Mouse (Mus musculus) mouse embryonic stem cell (cell line): ENCODE measurements around the gene Cubn.

Source experiments
- in situ Hi-C, 2 experiments: fragments of 300-500 bp; cut with MboI; formaldehyde crosslinking; loops; 1 replicate in 1 of 2; 3 replicates in 1 of 2; pipeline ENCODE4 v1.14.3; 2019 to 2020; ENCODE audit warnings: low sequenced_read_pairs in 2 of 2, low pct_unique_long_range_greater_than_20kb in 1 of 2, mixed read lengths in 1 of 2; ENCODE audit not compliant: unreplicated experiment in 1 of 2

Cubn gene

GRCm38 (mm10) chr2:13491734-13492133, at the start of gene Cubn:
Cubn (minus strand) TSS chr2:13491813.
- in situ Hi-C loops = no loop called here

- in situ Hi-C loops = no loop called here
Measured at GRCm38 (mm10) chr2:13539860-13540259, 48.2 kb upstream of the Cubn start.

- in situ Hi-C loops = no loop called here
Measured at GRCm38 (mm10) chr2:13538704-13539377, 47.2 kb upstream of the Cubn start.

GRCm38 (mm10) chr2:13538258-13538657, 46.6 kb upstream of the Cubn start:
- in situ Hi-C loops = no loop called here

GRCm38 (mm10) chr2:13537733-13538132, 46.1 kb upstream of the Cubn start:
- in situ Hi-C loops = no loop called here

- in situ Hi-C loops = no loop called here
Measured at GRCm38 (mm10) chr2:13536747-13537146, 45.1 kb upstream of the Cubn start.

GRCm38 (mm10) chr2:13530639-13531038, 39.0 kb upstream of the Cubn start:
- in situ Hi-C loops = no loop called here

- in situ Hi-C loops = no loop called here
Measured at GRCm38 (mm10) chr2:13529253-13529933, 37.8 kb upstream of the Cubn start.

- in situ Hi-C loops = no loop called here
Measured at GRCm38 (mm10) chr2:13527531-13527930, 35.9 kb upstream of the Cubn start.

- in situ Hi-C loops = no loop called here
Measured at GRCm38 (mm10) chr2:13527125-13527524, 35.5 kb upstream of the Cubn start.

GRCm38 (mm10) chr2:13526205-13526604, 34.6 kb upstream of the Cubn start:
- in situ Hi-C loops = no loop called here

- in situ Hi-C loops = no loop called here
Measured at GRCm38 (mm10) chr2:13523540-13524456, 32.2 kb upstream of the Cubn start.

- in situ Hi-C loops = no loop called here
Measured at GRCm38 (mm10) chr2:13522106-13522505, 30.5 kb upstream of the Cubn start.

GRCm38 (mm10) chr2:13514949-13515348, 23.3 kb upstream of the Cubn start:
- in situ Hi-C loops = no loop called here

- in situ Hi-C loops = no loop called here
Measured at GRCm38 (mm10) chr2:13502717-13503116, 11.1 kb upstream of the Cubn start.

- in situ Hi-C loops = no loop called here
Measured at GRCm38 (mm10) chr2:13501553-13501952, 9.9 kb upstream of the Cubn start.

GRCm38 (mm10) chr2:13500298-13500999, 8.8 kb upstream of the Cubn start:
- in situ Hi-C loops = no loop called here

GRCm38 (mm10) chr2:13499196-13499595, 7.6 kb upstream of the Cubn start:
- in situ Hi-C loops = no loop called here

- in situ Hi-C loops = no loop called here
Measured at GRCm38 (mm10) chr2:13496087-13496486, 4.5 kb upstream of the Cubn start.
